Mouse (Mus musculus): Measurements from ENCODE around the gene Castor2.
A peak's percentile ranks its signal among the peaks of the same experiment; 100 is the strongest.

GRCm38 (mm10) chr5:134176169-134176881 lies 76.8 kb downstream of the Castor2 start, which contains the start of gene Rcc1l:
- TF ChIP-seq CTCF (IDR thresholded peaks at IDR 0.05; ENCODE audit: borderline replicate concordance, control insufficient read depth, extremely low read depth, insufficient read depth, low read length, poor library complexity), result 0 out of 2 replicates have a peak, but pooled peaks have one; percentile 25
- 0 out of 2 replicates have a peak, but pooled peaks have one; percentile 14 for TF ChIP-seq POLR2A (IDR thresholded peaks at IDR 0.05; ENCODE audit: control insufficient read depth, extremely low read depth, insufficient read depth, low read length, poor library complexity)
